Mouse (Mus musculus) hindlimb bud, embryonic 11.5 days (tissue): ENCODE data around the gene Olfr1085.
"Not testable (repeated sequence)": the region's sequence is repeated elsewhere in the genome, so short reads cannot be mapped to it uniquely, and the experiment has no call there.

ENCODE experiments used
- DNase-seq: peaks from one replicate; pipeline ENCODE4 v3.0.0-alpha.2; 2012; ENCODE audit warnings: low read depth, low spot score; ENCODE audit errors: extremely low spot score

The Olfr1085 gene

DNA sequence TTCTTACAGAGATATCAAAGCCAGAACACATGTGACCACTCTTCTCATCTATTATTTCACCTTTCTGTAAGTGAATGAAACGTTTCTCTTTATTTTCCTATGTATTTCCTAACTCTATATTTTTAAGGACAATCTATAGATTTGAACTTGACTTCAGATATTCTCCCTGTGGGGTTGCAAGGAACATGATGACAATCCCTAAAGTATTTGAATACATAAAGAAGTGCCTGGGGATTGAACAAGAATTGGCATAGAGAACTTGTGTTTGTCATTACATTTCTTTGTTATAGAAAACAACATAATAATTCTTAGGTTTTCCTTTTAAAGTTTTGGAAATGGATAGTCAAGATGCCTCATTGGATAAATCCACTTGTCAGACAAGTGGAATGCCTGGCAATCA is at the start of gene Olfr1085:
Olfr1085 (minus strand) TSS at position 101 of the 400 bp plus-strand sequence.
- no peak for DNase-seq

DNA sequence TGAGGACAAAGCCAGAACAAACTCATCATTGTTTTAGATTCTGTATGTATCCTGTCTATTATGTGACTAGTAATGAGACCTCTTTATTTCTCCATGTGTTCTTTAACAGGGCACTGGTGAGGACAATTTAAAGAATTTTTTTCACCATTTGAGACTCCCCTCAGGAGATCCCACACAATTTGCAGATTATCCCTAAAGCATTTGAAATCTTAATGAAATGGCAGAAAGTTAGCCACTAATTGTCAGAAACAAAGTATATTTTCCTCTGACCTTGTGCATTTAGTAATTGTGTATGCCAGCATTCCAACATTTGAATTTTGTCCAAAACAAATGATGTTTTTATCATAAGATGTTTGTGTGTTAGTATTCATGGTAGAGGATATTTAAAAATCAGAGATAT is 36.5 kb upstream of the Olfr1085 start, which contains the start of gene Olfr1087:
Olfr1087 (minus strand) TSS at position 101 of the 400 bp plus-strand sequence.
- DNase-seq: no peak

DNA sequence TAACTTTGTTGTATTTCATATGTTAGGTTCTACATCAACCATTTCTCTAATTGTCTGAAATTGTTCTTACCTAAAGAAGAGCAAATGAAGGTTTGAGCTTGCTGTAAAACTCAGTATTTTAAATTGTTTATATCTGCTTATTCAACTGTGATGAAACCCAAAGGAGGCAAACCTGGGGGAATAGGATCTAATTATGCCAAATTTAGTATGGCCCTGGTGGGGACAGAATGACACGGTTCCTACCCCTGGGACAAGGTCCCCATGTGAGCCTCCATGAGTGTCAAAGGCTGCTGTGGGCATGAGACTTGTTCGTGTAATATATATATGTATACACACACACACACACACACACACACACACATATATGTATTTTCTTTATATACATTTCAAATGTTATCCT is 18.2 kb upstream of the Olfr1085 start, which contains the start of gene Olfr1086:
Olfr1086 (minus strand) TSS at position 101 of the 400 bp plus-strand sequence.
- DNase-seq: no peak

DNA sequence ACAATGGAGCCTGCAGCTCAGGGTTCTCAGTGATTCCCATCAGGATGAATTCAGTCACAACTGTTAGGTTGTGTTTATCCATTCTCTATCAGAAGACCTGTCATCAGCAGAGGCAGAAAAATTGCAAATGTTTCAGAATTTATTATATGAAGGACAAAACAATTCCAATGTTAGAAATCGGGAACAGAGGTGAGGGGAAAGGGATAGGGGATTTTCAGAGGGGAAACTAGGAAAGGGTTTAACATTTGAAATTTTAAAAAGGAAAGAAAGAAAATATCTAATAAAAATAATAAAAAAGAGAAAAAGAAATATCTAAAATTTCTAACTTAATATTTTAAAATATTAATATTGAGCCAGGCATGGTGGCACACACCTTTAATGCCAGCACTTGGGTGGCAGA is 22.2 kb downstream of the Olfr1085 start, which contains the start of gene Olfr1084:
Olfr1084 (minus strand) TSS at position 101 of the 400 bp plus-strand sequence.
- DNase-seq: not testable (repeated sequence)
